15 mouse cellular contexts compared by ENCODE assay signal in the genomic region with DNA sequence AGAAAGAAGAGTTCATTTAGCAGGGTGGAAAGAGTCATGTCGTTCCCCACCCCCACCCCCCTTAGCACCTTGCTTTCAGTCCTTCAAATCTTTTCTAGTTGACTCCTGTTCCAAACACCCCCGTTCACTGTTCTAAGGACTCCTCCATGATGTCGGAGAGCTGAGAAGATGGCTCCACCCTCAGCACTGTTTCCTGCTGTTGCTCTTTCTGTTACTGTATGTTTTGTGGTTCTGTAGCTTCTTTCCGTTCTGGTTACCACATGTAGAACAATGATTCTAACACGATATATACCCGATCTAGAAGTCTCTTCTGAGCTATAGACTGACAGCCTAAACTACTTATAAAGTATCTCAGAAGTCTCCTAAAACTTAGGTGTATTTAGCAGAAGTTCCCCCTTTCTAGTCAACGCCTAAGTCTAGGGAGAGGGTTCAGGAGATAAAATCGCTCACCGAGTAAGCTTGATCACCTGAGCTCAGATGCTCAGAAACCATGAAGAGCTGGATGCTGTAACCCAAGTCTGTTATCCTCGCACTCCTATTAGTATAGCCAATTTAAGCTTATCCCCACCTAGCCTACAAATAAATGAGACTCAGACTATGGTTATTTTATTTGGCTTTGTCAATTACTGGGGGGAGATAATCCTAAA.
DNase-seq lines count a peak whose midpoint lies in the region; ATAC-seq lines count a peak whose summit lies in the region.
"Had no signal": no experiment of that assay in that cellular context is flagged by ENCODE, and none has a peak within 500 bp of the region (broad histone marks: within the 10 kb centered on the region; RNA-seq: fewer than 3 reads in every experiment).

No protein-coding gene starts in this region.

- intact Hi-C loops in left cerebral cortex, postnatal 4 days (cut with DNase I), result no loop called here

- peak; percentile 38 to 49 for DNase-seq in spleen, postnatal 36 days (ENCODE audit: low spot score in 2 of 2)
- DNase-seq in spleen, postnatal 14 days (ENCODE audit: low spot score in 2 of 2), result no peak
- peak; percentile 23 to 37 for DNase-seq in natural killer cell, adult 2 months (ENCODE audit: low spot score in 2 of 2)
- DNase-seq in thymus, postnatal 4 days, result peak; percentile 58
- no peak for DNase-seq in left cerebral cortex, postnatal 4 days
- DNase-seq in retina, postnatal 1 day, result no peak
- no peak for DNase-seq in gastrocnemius, postnatal 10 days
- DNase-seq: adrenal gland, postnatal 10 days; cerebellum, postnatal 14 days; heart, postnatal 4 days; kidney, postnatal 36 days; layer of hippocampus, postnatal 36 days; lung, adult 2 months; spleen, adult 18-20 months had no signal

- ATAC-seq in common myeloid progenitor, adult 5-6 weeks (replicated peaks; ENCODE audit: low read depth, poor library complexity, severe bottlenecking), result peak; percentile 64

Comparison
In these comparisons a context has a peak if more than half of its experiments do, and no peak if none do; other contexts are left out.
1. DNase-seq: peak in spleen, postnatal 36 days (2 of 2), natural killer cell, adult 2 months (2 of 2) and thymus, postnatal 4 days (single experiment); none in spleen, postnatal 14 days (0 of 2), left cerebral cortex, postnatal 4 days (single experiment), retina, postnatal 1 day (single experiment) and gastrocnemius, postnatal 10 days (single experiment).